17 mouse cellular contexts compared by ENCODE assay signal in the genomic region with DNA sequence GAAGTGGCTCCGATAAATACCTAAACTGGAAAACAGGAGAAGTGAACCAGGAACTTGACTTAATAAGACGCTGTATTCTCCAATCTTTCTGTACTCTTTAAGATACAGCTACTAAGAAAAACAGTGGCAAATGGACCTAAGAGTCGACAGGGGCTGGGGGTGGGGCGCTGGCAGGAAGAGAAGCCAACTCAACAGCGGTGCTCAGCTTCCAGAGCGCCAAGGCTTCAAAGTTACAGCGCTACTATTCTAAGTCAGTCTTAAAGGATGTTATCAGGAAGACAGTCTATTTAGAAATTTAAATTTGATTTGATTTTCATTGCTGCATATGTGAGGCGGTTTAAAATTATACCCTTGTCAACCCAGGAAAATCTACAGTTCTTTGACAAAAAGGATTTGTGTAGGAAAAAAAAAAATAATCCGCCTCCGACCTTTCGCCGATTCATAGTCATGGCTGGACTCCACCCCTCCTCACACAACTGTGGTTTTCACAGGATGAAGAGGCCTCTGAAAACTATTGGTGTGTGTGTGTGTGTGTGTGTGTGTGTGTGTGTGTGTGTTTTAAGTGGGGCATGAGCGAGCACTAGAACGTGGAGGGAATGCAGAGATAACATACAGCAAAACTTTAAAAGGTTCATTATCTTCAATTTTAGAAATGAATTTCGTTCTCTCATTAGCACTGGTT. TPM values are rescaled to one million over a fixed set of nuclear protein-coding genes. Genes with fewer than 3 reads are reported as not detected.
DNase-seq lines count a peak whose midpoint lies in the region; ATAC-seq lines count a peak whose summit lies in the region.
"Had no signal": no experiment of that assay in that cellular context is flagged by ENCODE, and none has a peak within 500 bp of the region (broad histone marks: within the 10 kb centered on the region; RNA-seq: fewer than 3 reads in every experiment).

No protein-coding gene starts in this region.

- 0 out of 2 replicates have a peak overlapping the region, but pooled peaks have one; percentile 13 for H3K4me2 ChIP-seq in heart, embryonic 12.5 days
- H3K4me2 ChIP-seq: hindbrain, embryonic 13.5 days; limb, embryonic 12.5 days; midbrain, embryonic 11.5 days had no signal

- no peak for DNase-seq in heart, postnatal 4 days
- peak; percentile 34 for DNase-seq in thymus, postnatal 0 days (ENCODE audit: low spot score)
- no peak for DNase-seq in layer of hippocampus, adult 9-10 months (ENCODE audit: low spot score)
- DNase-seq in kidney, postnatal 4 days, result no peak
- DNase-seq in ovary, adult 18-20 months (ENCODE audit: low spot score), result no peak
- DNase-seq: cerebellum, adult 11-12 months; kidney, adult 18-20 months; kidney, postnatal 25 days; right cerebral cortex, postnatal 4 days had no signal

- ATAC-seq in heart, embryonic 12.5 days (ENCODE audit: insufficient number of reproducible peaks, low FRiP score), result no peak
- ATAC-seq in CD4-positive, CD25-positive, alpha-beta regulatory T cell, adult 4 months, result peak; percentile 75
- peak; percentile 66 for ATAC-seq in inflammation-experienced regulatory T-cells, adult 6 months
- ATAC-seq: lung, postnatal 0 days had no signal

- H3K36me3 ChIP-seq in heart, embryonic 12.5 days, result no peaks in the 10 kb centered on the region
- H3K36me3 ChIP-seq: hindbrain, embryonic 13.5 days; limb, embryonic 12.5 days had no signal

- WGBS in heart, embryonic 12.5 days, result 67% methylated on average over 15 of the region's 15 CpGs

- H3K27me3 ChIP-seq in heart, embryonic 12.5 days (replicated peaks), result peaks cover 3% of the 10 kb centered on the region; the same call in 1 of the 2 replicates
- H3K27me3 ChIP-seq: hindbrain, embryonic 13.5 days; limb, embryonic 12.5 days had no signal

- no peak overlapping the region for H3K9ac ChIP-seq in heart, embryonic 12.5 days
- H3K9ac ChIP-seq: hindbrain, embryonic 13.5 days; limb, embryonic 12.5 days had no signal

- no peaks in the 10 kb centered on the region for H3K9me3 ChIP-seq in heart, embryonic 12.5 days (replicated peaks)
- H3K9me3 ChIP-seq: hindbrain, embryonic 13.5 days; limb, embryonic 12.5 days had no signal

- H3K4me3 ChIP-seq in heart, embryonic 12.5 days, result no peak overlapping the region
- H3K4me3 ChIP-seq: erythroblast, embryonic 14.5 days; hindbrain, embryonic 13.5 days; limb, embryonic 12.5 days had no signal

- peaks cover 12% of the 10 kb centered on the region for H3K4me1 ChIP-seq in heart, embryonic 12.5 days (replicated peaks)

- no peak overlapping the region for H3K27ac ChIP-seq in heart, embryonic 12.5 days (ENCODE audit: poor library complexity, severe bottlenecking)
- H3K27ac ChIP-seq: hindbrain, embryonic 13.5 days; limb, embryonic 12.5 days had no signal

RNA-seq across cellular contexts. Expression of a gene that starts 15.1 kb away (rescaled TPM):
- 7.5 and 8.6 TPM in 2 replicates for polyA plus RNA-seq in heart, embryonic 12.5 days (2016; fragmentation: Nextera tagmentation; extraction: Ambion mirVana)
- 1 to 10 TPM; 5.1 to 5.5 TPM for total RNA-seq in heart, postnatal 4 days (2021)
- 10 to 100 TPM; 29.7 to 36.7 TPM for polyA plus RNA-seq in CD4-positive, CD25-positive, alpha-beta regulatory T cell, adult 4 months (2017; shearing (Covaris generic))
- 10 to 100 TPM; 27.5 to 30.5 (median 29.3) TPM for polyA plus RNA-seq in inflammation-experienced regulatory T-cells, adult 6 months (2017; shearing (Covaris generic))
- polyA plus RNA-seq in thymus, postnatal 0 days (2015; fragmentation: Nextera tagmentation; extraction: Ambion mirVana), result 25.3 and 27.0 TPM in 2 replicates
- polyA plus RNA-seq: erythroblast, embryonic 14.5 days had no signal
